Mouse (Mus musculus) neural tube, embryonic 12.5 days (tissue): ENCODE measurements around the gene Chka. TPM values are rescaled to one million over a fixed set of nuclear protein-coding genes. Genes with fewer than 3 reads are reported as not detected.

ENCODE experiments used
- ATAC-seq: fragments of 200-750 bp; cut with Nextera tagmentation; 2 replicates; pipeline ENCODE4 v1.8.0; 2017; ENCODE audit warnings: low read depth, mild to moderate bottlenecking, moderate TSS enrichment, moderate library complexity; ENCODE audit not compliant: low FRiP score
- H3K27ac ChIP-seq: fragments of 300-500 bp; sonication (generic); 2 replicates; pipeline ENCODE4 v1.5.1; 2016
- H3K27me3 ChIP-seq: fragments of 300-500 bp; sonication (generic); replicated peaks from 2 replicates; pipeline ENCODE4 v1.6.1; 2016; ENCODE audit warnings: mild to moderate bottlenecking
- H3K36me3 ChIP-seq: fragments of 300-500 bp; sonication (generic); 2 replicates; pipeline ENCODE4 v1.6.1; 2016; ENCODE audit warnings: mild to moderate bottlenecking
- H3K4me1 ChIP-seq: fragments of 300-500 bp; sonication (generic); 2 replicates; pipeline ENCODE4 v1.6.1; 2016
- H3K4me2 ChIP-seq: fragments of 300-500 bp; sonication (generic); replicated peaks from 2 replicates; pipeline ENCODE4 v1.6.1; 2016; ENCODE audit warnings: mild to moderate bottlenecking
- H3K4me3 ChIP-seq: fragments of 300-500 bp; sonication (generic); 2 replicates; pipeline ENCODE4 v1.5.1; 2016
- H3K9ac ChIP-seq: fragments of 300-500 bp; sonication (generic); 2 replicates; pipeline ENCODE4 v1.6.1; 2016; ENCODE audit warnings: mild to moderate bottlenecking
- H3K9me3 ChIP-seq: fragments of 300-500 bp; sonication (generic); 2 replicates; pipeline ENCODE4 v1.6.1; 2016; ENCODE audit warnings: mild to moderate bottlenecking
- WGBS: fragments of 180-500 bp; shearing (Covaris S2); methylation state at CpG from one replicate; pipeline ENCODE4 v1.1.7; 2016; 5-methylcytosine and 5-hydroxymethylcytosine counted together
- polyA plus RNA-seq: library from polyadenylated mRNA; unstranded; fragments of >200 nt; fragmentation: Nextera tagmentation; extraction: Ambion mirVana; gene quantifications from 2 replicates; pipeline ENCODE4 v1.2.1, GENCODE M21; 2016

Chka gene
- polyA plus RNA-seq, 1 experiment from 2014 or later, result 62.7 TPM

GRCm38 (mm10) chr19:3910206-3910605 is 58.6 kb downstream of the Chka start:
- Histone ChIP-seq H3K27ac (no peak overlapping the region), H3K9me3 (no peaks in the 10 kb centered on the region), H3K4me1 (peaks cover 34% of the 10 kb centered on the region), H3K4me3 (no peak overlapping the region), H3K9ac (no peak overlapping the region), H3K36me3 (peaks cover 33% of the 10 kb centered on the region), H3K4me2 (no peak overlapping the region), H3K27me3 (no peaks in the 10 kb centered on the region)
- ATAC-seq, result no peak
- 88% methylated on average over 5 of the region's 5 CpGs for WGBS

GRCm38 (mm10) chr19:3912337-3913204 is 61.0 kb downstream of the Chka start, which contains the start of gene Ndufs8:
TSS of gene Ndufs8 (minus strand) at chr19:3912774.
- Histone ChIP-seq H3K9ac (peak within 1 kb of the TSS; percentile 58), H3K9me3 (no peaks in the 10 kb centered on the region), H3K4me2 (peak within 1 kb of the TSS; percentile 80), H3K27me3 (no peaks in the 10 kb centered on the region), H3K36me3 (peaks cover 33% of the 10 kb centered on the region), H3K4me3 (peak within 1 kb of the TSS; percentile 57), H3K4me1 (peaks cover 23% of the 10 kb centered on the region), H3K27ac (peak within 1 kb of the TSS; percentile 39; the same call in 1 of the 2 replicates)
- under 1% methylated on average over 43 of the region's 43 CpGs for WGBS
- ATAC-seq, result peak; percentile 97

- Histone ChIP-seq H3K9me3 (no peaks in the 10 kb centered on the region), H3K27ac (no peak overlapping the region), H3K4me3 (peak overlapping the region; percentile 57; the same call in 1 of the 2 replicates), H3K4me1 (peaks cover 23% of the 10 kb centered on the region), H3K4me2 (peak overlapping the region; percentile 80), H3K9ac (0 out of 2 replicates have a peak overlapping the region, but pooled peaks have one; percentile 13), H3K27me3 (no peaks in the 10 kb centered on the region), H3K36me3 (peaks cover 23% of the 10 kb centered on the region)
- no peak for ATAC-seq
- 89% methylated on average over 8 of the region's 8 CpGs for WGBS
Observed at GRCm38 (mm10) chr19:3913692-3914091, 62.1 kb downstream of the Chka start.

GRCm38 (mm10) chr19:3914535-3914934 is 63.0 kb downstream of the Chka start:
- Histone ChIP-seq H3K4me1 (peaks cover 23% of the 10 kb centered on the region), H3K36me3 (peaks cover 15% of the 10 kb centered on the region), H3K27me3 (no peaks in the 10 kb centered on the region), H3K9me3 (no peaks in the 10 kb centered on the region), H3K4me3 (no peak overlapping the region), H3K27ac (no peak overlapping the region), H3K9ac (no peak overlapping the region), H3K4me2 (no peak overlapping the region)
- WGBS, result 91% methylated on average over 5 of the region's 5 CpGs
- ATAC-seq, result no peak

GRCm38 (mm10) chr19:3916727-3917126 is 65.2 kb downstream of the Chka start:
- no peaks in the 10 kb centered on the region for H3K27me3 ChIP-seq
- no peak for ATAC-seq

GRCm38 (mm10) chr19:3919928-3920327 is 68.4 kb downstream of the Chka start:
- H3K4me3 ChIP-seq, result no peak overlapping the region
- no peaks in the 10 kb centered on the region for H3K36me3 ChIP-seq

More at GRCm38 (mm10) chr19:3916727-3917126, 65.2 kb downstream of the Chka start:
- no peaks in the 10 kb centered on the region for H3K36me3 ChIP-seq
- H3K9ac ChIP-seq, result no peak overlapping the region
- no peak overlapping the region for H3K27ac ChIP-seq
- peaks cover 14% of the 10 kb centered on the region for H3K4me1 ChIP-seq
- H3K9me3 ChIP-seq, result no peaks in the 10 kb centered on the region
- no peak overlapping the region for H3K4me3 ChIP-seq
- H3K4me2 ChIP-seq, result no peak overlapping the region
- 76% methylated on average over 11 of the region's 11 CpGs for WGBS

GRCm38 (mm10) chr19:3922661-3923371 is 71.2 kb downstream of the Chka start:
- H3K27me3 ChIP-seq, result no peaks in the 10 kb centered on the region
- ATAC-seq, result no peak
- H3K4me3 ChIP-seq, result no peak overlapping the region
- no peak overlapping the region for H3K9ac ChIP-seq
- no peak overlapping the region for H3K27ac ChIP-seq
- H3K9me3 ChIP-seq, result no peaks in the 10 kb centered on the region
- no peaks in the 10 kb centered on the region; the same call in 1 of the 2 replicates for H3K4me1 ChIP-seq
- 65% methylated on average over 10 of the region's 10 CpGs for WGBS
- H3K4me2 ChIP-seq, result no peak overlapping the region
- H3K36me3 ChIP-seq, result no peaks in the 10 kb centered on the region

More at GRCm38 (mm10) chr19:3919928-3920327, 68.4 kb downstream of the Chka start:
- Histone ChIP-seq H3K27me3 (no peaks in the 10 kb centered on the region), H3K4me2 (no peak overlapping the region), H3K4me1 (no peaks in the 10 kb centered on the region; the same call in 1 of the 2 replicates), H3K9me3 (no peaks in the 10 kb centered on the region), H3K27ac (no peak overlapping the region), H3K9ac (no peak overlapping the region)
- ATAC-seq, result no peak

- Histone ChIP-seq H3K36me3 (no peaks in the 10 kb centered on the region), H3K9ac (no peak overlapping the region), H3K4me1 (no peaks in the 10 kb centered on the region; the same call in 1 of the 2 replicates), H3K9me3 (no peaks in the 10 kb centered on the region), H3K27me3 (no peaks in the 10 kb centered on the region), H3K4me3 (no peak overlapping the region), H3K27ac (no peak overlapping the region), H3K4me2 (no peak overlapping the region)
- WGBS, result 68% methylated on average over 13 of the region's 13 CpGs
- no peak for ATAC-seq
Observed at GRCm38 (mm10) chr19:3923586-3923985, 72.0 kb downstream of the Chka start.

GRCm38 (mm10) chr19:3924190-3924589 is 72.6 kb downstream of the Chka start:
- Histone ChIP-seq H3K4me1 (no peaks in the 10 kb centered on the region; the same call in 1 of the 2 replicates), H3K27ac (no peak overlapping the region), H3K36me3 (no peaks in the 10 kb centered on the region), H3K4me3 (no peak overlapping the region), H3K27me3 (no peaks in the 10 kb centered on the region), H3K4me2 (no peak overlapping the region), H3K9ac (no peak overlapping the region), H3K9me3 (no peaks in the 10 kb centered on the region)
- WGBS, result 83% methylated on average over 8 of the region's 8 CpGs
- no peak for ATAC-seq

- no peaks in the 10 kb centered on the region for H3K9me3 ChIP-seq
- WGBS, result 93% methylated on average over 7 of the region's 7 CpGs
Observed at GRCm38 (mm10) chr19:3924868-3925267, 73.3 kb downstream of the Chka start.

GRCm38 (mm10) chr19:3925859-3926258 is 74.3 kb downstream of the Chka start:
- Histone ChIP-seq H3K27me3 (no peaks in the 10 kb centered on the region), H3K27ac (no peak overlapping the region), H3K4me1 (peaks cover 11% of the 10 kb centered on the region; the same call in 1 of the 2 replicates), H3K4me3 (no peak overlapping the region), H3K9ac (no peak overlapping the region), H3K36me3 (no peaks in the 10 kb centered on the region), H3K9me3 (no peaks in the 10 kb centered on the region), H3K4me2 (no peak overlapping the region)
- no peak for ATAC-seq
- WGBS, result 85% methylated on average over 6 of the region's 6 CpGs

More at GRCm38 (mm10) chr19:3924868-3925267, 73.3 kb downstream of the Chka start:
- Histone ChIP-seq H3K9ac (no peak overlapping the region), H3K36me3 (no peaks in the 10 kb centered on the region), H3K4me3 (no peak overlapping the region), H3K4me2 (no peak overlapping the region), H3K4me1 (peaks cover 4% of the 10 kb centered on the region; the same call in 1 of the 2 replicates), H3K27ac (no peak overlapping the region), H3K27me3 (no peaks in the 10 kb centered on the region)
- no peak for ATAC-seq

GRCm38 (mm10) chr19:3926279-3926678 is 74.7 kb downstream of the Chka start:
- Histone ChIP-seq H3K9ac (no peak overlapping the region), H3K9me3 (no peaks in the 10 kb centered on the region), H3K4me3 (no peak overlapping the region), H3K36me3 (no peaks in the 10 kb centered on the region), H3K4me2 (no peak overlapping the region), H3K4me1 (peaks cover 11% of the 10 kb centered on the region; the same call in 1 of the 2 replicates), H3K27ac (no peak overlapping the region), H3K27me3 (no peaks in the 10 kb centered on the region)
- whole genome bisulfite sequencing, result 77% methylated on average over 3 of the region's 3 CpGs
- ATAC-seq, result no peak
